Mouse (Mus musculus) left cerebral cortex, adult 11 months (tissue): ENCODE measurements around the gene Unc5c.

Experiments used
- DNase-seq: peaks from one replicate; pipeline ENCODE4 v3.0.0; 2022; ENCODE audit warnings: low spot score

Gene Unc5c

GRCm38 (mm10) chr3:141465104-141465705 lies at the start of gene Unc5c:
Gene Unc5c, plus strand, starts transcription at chr3:141465216.
- DNase-seq = no peak

GRCm38 (mm10) chr3:141457475-141457874 lies 7.5 kb upstream of the Unc5c start:
- no peak for DNase-seq

GRCm38 (mm10) chr3:141462482-141462881 lies 2.5 kb upstream of the Unc5c start:
- DNase-seq = no peak

- no peak for DNase-seq
Measured at GRCm38 (mm10) chr3:141464691-141465103, 319 bp upstream of the Unc5c start.

GRCm38 (mm10) chr3:141466061-141466460 lies 1.0 kb downstream of the Unc5c start:
- no peak for DNase-seq

- DNase-seq = no peak
Measured at GRCm38 (mm10) chr3:141466727-141467335, 1.8 kb downstream of the Unc5c start.

- DNase-seq = no peak
Measured at GRCm38 (mm10) chr3:141469338-141469737, 4.3 kb downstream of the Unc5c start.

- no peak for DNase-seq
Measured at GRCm38 (mm10) chr3:141473205-141473604, 8.2 kb downstream of the Unc5c start.

- DNase-seq = no peak
Measured at GRCm38 (mm10) chr3:141475389-141475788, 10.4 kb downstream of the Unc5c start.

GRCm38 (mm10) chr3:141475919-141476318 lies 10.9 kb downstream of the Unc5c start:
- DNase-seq = no peak

- no peak for DNase-seq
Measured at GRCm38 (mm10) chr3:141476670-141477069, 11.7 kb downstream of the Unc5c start.

GRCm38 (mm10) chr3:141482465-141482864 lies 17.4 kb downstream of the Unc5c start:
- DNase-seq = no peak

GRCm38 (mm10) chr3:141483665-141484431 lies 18.8 kb downstream of the Unc5c start:
- DNase-seq = no peak

- no peak for DNase-seq
Measured at GRCm38 (mm10) chr3:141485218-141485617, 20.2 kb downstream of the Unc5c start.

- DNase-seq = no peak
Measured at GRCm38 (mm10) chr3:141490647-141491046, 25.6 kb downstream of the Unc5c start.

- no peak for DNase-seq
Measured at GRCm38 (mm10) chr3:141491272-141491950, 26.4 kb downstream of the Unc5c start.

- DNase-seq = no peak
Measured at GRCm38 (mm10) chr3:141491951-141492310, 26.9 kb downstream of the Unc5c start.

- no peak for DNase-seq
Measured at GRCm38 (mm10) chr3:141493000-141493399, 28.0 kb downstream of the Unc5c start.

GRCm38 (mm10) chr3:141498348-141499056 lies 33.5 kb downstream of the Unc5c start:
- no peak for DNase-seq

- DNase-seq = no peak
Measured at GRCm38 (mm10) chr3:141501845-141502505, 37.0 kb downstream of the Unc5c start.

GRCm38 (mm10) chr3:141503331-141503730 lies 38.3 kb downstream of the Unc5c start:
- DNase-seq = no peak
